ENCODE assay signal across 8 mouse cellular contexts in the genomic region with DNA sequence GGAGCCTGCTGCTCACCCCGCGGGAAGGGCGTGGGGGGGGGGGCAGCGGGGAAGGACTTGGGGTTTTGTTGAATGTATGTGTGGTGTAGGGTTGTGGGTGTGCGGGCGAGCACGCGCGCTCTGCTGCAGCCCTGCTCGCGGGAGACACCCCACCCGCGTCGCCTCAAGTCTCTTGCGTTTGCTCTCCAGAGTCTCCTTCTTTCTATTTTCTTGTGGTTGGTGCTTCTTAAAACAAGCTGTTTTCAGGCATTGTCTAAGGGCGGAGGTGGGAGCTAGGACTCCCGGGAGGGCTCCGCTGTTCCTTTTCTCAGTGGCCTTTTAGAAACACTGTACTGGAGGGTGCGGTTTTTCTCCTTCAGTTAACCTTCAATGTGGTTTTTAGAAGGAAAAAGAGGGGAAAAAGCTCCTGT. TPM values are rescaled to one million over a fixed set of nuclear protein-coding genes. Genes with fewer than 3 reads are reported as not detected.
DNase-seq lines count a peak whose midpoint lies in the region; ATAC-seq and TF ChIP-seq lines count a peak whose summit lies in the region.

A gene (minus strand): TSS at position 87 of the 410 bp plus-strand sequence.

- TF ChIP-seq EP300 in MEL (IDR thresholded peaks at IDR 0.05; ENCODE audit: low read depth in 1 of 2, low read length in 2 of 2) = no peak

- 0 out of 2 replicates have a peak, but pooled peaks cover 1% of the 10 kb centered on the region for H3K79me2 ChIP-seq in MEL (ENCODE audit: control insufficient read depth, insufficient read depth, low read length, poor library complexity)

- no peak for TF ChIP-seq RAD21 in MEL (IDR thresholded peaks at IDR 0.05; ENCODE audit: low read depth, low read length)

- H3K4me2 ChIP-seq in liver, embryonic 12.5 days = peak within 1 kb of the TSS; percentile 95

- H3K9ac ChIP-seq in MEL (ENCODE audit: control insufficient read depth, low read depth, low read length, poor library complexity, severe bottlenecking) = peak within 1 kb of the TSS; percentile 79
- peak within 1 kb of the TSS; percentile 77 for H3K9ac ChIP-seq in liver, embryonic 12.5 days

- no peak for TF ChIP-seq CTCF in kidney, adult 2 months (conservative IDR thresholded peaks at IDR 0.05; ENCODE audit: insufficient read depth, insufficient read length, low read depth, low read length)
- TF ChIP-seq CTCF in MEL (IDR thresholded peaks at IDR 0.05 in 2 of 3, conservative IDR thresholded peaks at IDR 0.05 in 1 of 3; ENCODE audit: control insufficient read depth in 1 of 3, insufficient read depth in 1 of 3, low read depth in 2 of 3, low read length in 3 of 3, poor library complexity in 1 of 3, severe bottlenecking in 1 of 3) = no peak

- DNase-seq in kidney, adult 2 months = no peak
- no peak for DNase-seq in kidney, postnatal 25 days
- DNase-seq in MEL (ENCODE audit: low read depth, low spot score) (peak; percentile 57), MN1 (ENCODE audit: low spot score) (no peak)
- no peak for DNase-seq in forebrain, embryonic 10.5 days (ENCODE audit: extremely low spot score, low spot score)
- no peak for DNase-seq in kidney, postnatal 4 days

- peak within 1 kb of the TSS; percentile 82 for H3K27ac ChIP-seq in kidney, adult 2 months (ENCODE audit: insufficient read depth, low read depth, low read length)
- no peak within 1 kb of the TSS for H3K27ac ChIP-seq in MEL (ENCODE audit: control insufficient read depth, low read depth, low read length)
- H3K27ac ChIP-seq in forebrain, embryonic 10.5 days = peak within 1 kb of the TSS; percentile 99
- H3K27ac ChIP-seq in liver, embryonic 12.5 days = peak within 1 kb of the TSS; percentile 66

- no peaks in the 10 kb centered on the region for H3K9me3 ChIP-seq in MEL (replicated peaks; ENCODE audit: insufficient read depth, low read length)
- no peaks in the 10 kb centered on the region for H3K9me3 ChIP-seq in forebrain, embryonic 10.5 days
- no peaks in the 10 kb centered on the region for H3K9me3 ChIP-seq in liver, embryonic 12.5 days (replicated peaks)

- no peak for TF ChIP-seq POLR2A in kidney, adult 2 months (IDR thresholded peaks at IDR 0.05; ENCODE audit: low read depth, low read length)
- TF ChIP-seq POLR2A in MEL (IDR thresholded peaks at IDR 0.05; ENCODE audit: control insufficient read depth in 1 of 2, insufficient read depth in 1 of 2, low read depth in 1 of 2, low read length in 2 of 2, poor library complexity in 1 of 2) = no peak

- ATAC-seq in hematopoietic stem cell, adult 5-6 weeks (replicated peaks in 1 of 2; ENCODE audit: insufficient read depth in 1 of 2, low FRiP score in 2 of 2, low TSS enrichment in 1 of 2, low read depth in 1 of 2, poor library complexity in 2 of 2, severe bottlenecking in 2 of 2) = no peak
- ATAC-seq in liver, embryonic 12.5 days = peak; percentile 46; the same call in 1 of the 2 replicates

- H3K4me1 ChIP-seq in kidney, adult 2 months (ENCODE audit: control insufficient read depth, insufficient read depth, low read length) = no peaks in the 10 kb centered on the region
- no peaks in the 10 kb centered on the region for H3K4me1 ChIP-seq in MEL (ENCODE audit: control insufficient read depth in 1 of 2, insufficient read depth in 2 of 2, low read length in 2 of 2)
- peaks cover 38% of the 10 kb centered on the region for H3K4me1 ChIP-seq in forebrain, embryonic 10.5 days
- H3K4me1 ChIP-seq in liver, embryonic 12.5 days = peaks cover 40% of the 10 kb centered on the region

- WGBS in kidney, adult 2 months = 7% methylated on average over 19 of the region's 19 CpGs
- 0% methylated on average over 19 of the region's 19 CpGs for WGBS in forebrain, embryonic 10.5 days
- WGBS in liver, embryonic 12.5 days (ENCODE audit: insufficient replicate concordance) = 3% methylated on average over 19 of the region's 19 CpGs

- H3K27me3 ChIP-seq in kidney, adult 2 months (replicated peaks; ENCODE audit: control insufficient read depth, insufficient read depth, low read length) = no peaks in the 10 kb centered on the region
- peaks cover 0 to 2% of the 10 kb centered on the region in 2 experiments; a peak in 1 of 4 replicates for H3K27me3 ChIP-seq in MEL (ENCODE audit: control insufficient read depth in 1 of 2, insufficient read depth in 2 of 2, low read length in 2 of 2)
- H3K27me3 ChIP-seq in forebrain, embryonic 10.5 days (ENCODE audit: poor library complexity, severe bottlenecking) = peaks cover 6% of the 10 kb centered on the region; the same call in 1 of the 2 replicates
- peaks cover 29% of the 10 kb centered on the region for H3K27me3 ChIP-seq in liver, embryonic 12.5 days (replicated peaks)

- H3K4me3 ChIP-seq in kidney, adult 2 months (ENCODE audit: insufficient read depth, low read depth, low read length) = peak within 1 kb of the TSS; percentile 95
- peak within 1 kb of the TSS; percentile 87 to 97 for H3K4me3 ChIP-seq in MEL (ENCODE audit: control insufficient read depth in 1 of 2, insufficient read depth in 1 of 2, low read depth in 2 of 2, low read length in 2 of 2)
- peak within 1 kb of the TSS; percentile 92 for H3K4me3 ChIP-seq in forebrain, embryonic 10.5 days
- H3K4me3 ChIP-seq in liver, embryonic 12.5 days = peak within 1 kb of the TSS; percentile 69

- H3K36me3 ChIP-seq in kidney, adult 2 months (ENCODE audit: control insufficient read depth, insufficient read depth, low read length) = no peaks in the 10 kb centered on the region
- H3K36me3 ChIP-seq in MEL (ENCODE audit: control insufficient read depth in 1 of 2, insufficient read depth in 2 of 2, low read length in 2 of 2) = no peaks in the 10 kb centered on the region
- no peaks in the 10 kb centered on the region for H3K36me3 ChIP-seq in forebrain, embryonic 10.5 days (replicated peaks)
- H3K36me3 ChIP-seq in liver, embryonic 12.5 days = no peaks in the 10 kb centered on the region

TF ChIP-seq in MEL, 35 proteins besides CTCF, POLR2A, EP300 and RAD21:
- TF ChIP-seq GATA1 (IDR thresholded peaks at IDR 0.05; ENCODE audit: low read depth, low read length) (no peak), MAZ (IDR thresholded peaks at IDR 0.05; ENCODE audit: low read depth, low read length) (no peak), CHD1 (IDR thresholded peaks at IDR 0.05; ENCODE audit: low read depth, low read length) (no peak), ZMIZ1 (IDR thresholded peaks at IDR 0.05; ENCODE audit: low read depth, low read length) (no peak), ETS1 (IDR thresholded peaks at IDR 0.05; ENCODE audit: low read depth, low read length) (no peak), ZNF384 (IDR thresholded peaks at IDR 0.05; ENCODE audit: low read depth, low read length) (no peak), USF2 (IDR thresholded peaks at IDR 0.05; ENCODE audit: borderline replicate concordance in 1 of 2, insufficient read depth in 1 of 2, low read depth in 1 of 2, low read length in 2 of 2) (no peak)

RNA-seq across cellular contexts. Expression of the gene that starts here (rescaled TPM):
- 28.0 and 54.7 TPM in 2 replicates for polyA plus RNA-seq in kidney, adult 2 months (2012; rRNA removed)
- 31.7 and 39.7 TPM in 2 replicates for total RNA-seq in MEL (2012; rRNA removed)
- 10 to 100 TPM in 1 of 2 experiments, not detected in 1; 91.3 TPM for polyA plus RNA-seq in MEL (2012; ENCODE audit: insufficient read depth in 1 of 2, insufficient read length in 2 of 2, low read depth in 1 of 2, low replicate concordance in 2 of 2, missing spikeins in 1 of 2)
- 2,414 and 2,501 TPM in 2 replicates for polyA plus RNA-seq in forebrain, embryonic 10.5 days (2016; fragmentation: Nextera tagmentation; extraction: Ambion mirVana)
- 586 and 795 TPM in 2 replicates for total RNA-seq in hematopoietic stem cell, adult 5-6 weeks (2017)
- polyA plus RNA-seq in liver, embryonic 12.5 days (2016; fragmentation: Nextera tagmentation; extraction: Ambion mirVana) = 571 and 617 TPM in 2 replicates

Comparison
In these comparisons a context has a peak if more than half of its experiments do, and no peak if none do; other contexts are left out.
1. RNA of the gene that starts here (total RNA-seq): 586 to 795 TPM in hematopoietic stem cell, adult 5-6 weeks; 31.7 to 39.7 TPM in MEL; every median in the first group is over 10 times any median in the second.
2. Peak in every context shown above with its lines, with median percentiles within 50 percentile points of each other: H3K4me3 ChIP-seq.